Mouse (Mus musculus) spleen, adult 2 months (tissue): ENCODE results near the gene Cd81. TPM values are rescaled to one million over a fixed set of nuclear protein-coding genes. Genes with fewer than 3 reads are reported as not detected.

ENCODE experiments used
- DNase-seq, 2 experiments: peaks; one replicate each; pipeline versions ENCODE4 v3.0.0 to v3.0.0-alpha.2; 2012 to 2021; ENCODE audit warnings: low spot score in 2 of 2, low read depth in 1 of 2
- H3K27ac ChIP-seq: fragments of 200-500 bp; 2 replicates; pipeline ENCODE4 v1.5.1; 2012; ENCODE audit warnings: low read length, inconsistent platforms; ENCODE audit not compliant: insufficient read depth
- H3K27me3 ChIP-seq: fragments of 200-500 bp; 2 replicates; pipeline ENCODE4 v1.6.1; 2012; ENCODE audit warnings: mild to moderate bottlenecking, moderate library complexity, low read length, inconsistent platforms; ENCODE audit not compliant: control insufficient read depth, insufficient read depth
- H3K36me3 ChIP-seq: fragments of 200-500 bp; 2 replicates; pipeline ENCODE4 v1.6.1; 2012; ENCODE audit warnings: mild to moderate bottlenecking, low read length, inconsistent platforms; ENCODE audit not compliant: control insufficient read depth, insufficient read depth
- H3K4me1 ChIP-seq: fragments of 200-500 bp; 2 replicates; pipeline ENCODE4 v1.6.1; 2011; ENCODE audit warnings: inconsistent platforms; ENCODE audit not compliant: control insufficient read depth, insufficient read depth, insufficient read length
- H3K4me3 ChIP-seq: fragments of 200-500 bp; 2 replicates; pipeline ENCODE4 v1.5.1; 2011; ENCODE audit warnings: mild to moderate bottlenecking, inconsistent platforms; ENCODE audit not compliant: insufficient read depth, insufficient read length; ENCODE audit errors: extremely low read depth
- CTCF ChIP-seq: fragments of 200-500 bp; IDR thresholded peaks from 2 replicates; pipeline ENCODE4 v1.5.1; 2011; ENCODE audit warnings: mild to moderate bottlenecking, inconsistent platforms; ENCODE audit not compliant: insufficient read depth, insufficient read length, insufficient replicate concordance; ENCODE audit errors: extremely low read depth
- POLR2A ChIP-seq: fragments of 200-500 bp; IDR thresholded peaks from 2 replicates; pipeline ENCODE4 v1.6.1; 2011; ENCODE audit warnings: low read depth, low read length, inconsistent platforms
- WGBS: fragments of 180-500 bp; shearing (Covaris S2); methylation state at CpG from one replicate; pipeline ENCODE4 v1.1.7; 2018; 5-methylcytosine and 5-hydroxymethylcytosine counted together
- polyA plus RNA-seq: library from polyadenylated mRNA; depleted of rRNA; stranded (reverse); fragments of >200 nt; gene quantifications from 2 replicates; pipeline ENCODE4 v1.2.3, GENCODE M21; 2012

The Cd81 gene
- polyA plus RNA-seq, 1 experiment: 352 TPM

DNA sequence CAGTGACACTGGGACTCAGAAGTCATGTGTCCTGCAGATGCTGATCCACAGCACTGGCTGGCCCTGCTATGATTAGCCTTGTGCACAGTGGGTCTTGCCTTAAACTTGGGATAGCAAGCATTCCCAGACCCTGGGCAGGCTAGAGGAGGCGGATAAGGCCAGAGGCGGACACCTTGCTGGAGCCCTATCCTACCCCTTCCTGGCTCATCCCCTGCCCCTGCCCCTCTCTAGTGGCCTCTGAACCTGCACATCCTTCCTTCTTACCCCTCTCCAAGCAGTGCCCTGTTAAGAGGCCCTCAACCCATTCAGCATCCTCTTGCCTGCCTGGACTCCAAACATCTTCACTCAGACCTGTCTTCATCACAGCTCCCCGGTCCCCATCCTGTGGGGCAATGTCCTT is 12.0 kb upstream of the Cd81 start:
- Histone ChIP-seq H3K27ac (no peak overlapping the region), H3K4me1 (peaks cover 35% of the 10 kb centered on the region; the same call in 1 of the 2 replicates), H3K27me3 (no peaks in the 10 kb centered on the region), H3K36me3 (no peaks in the 10 kb centered on the region), H3K4me3 (no peak overlapping the region)
- DNase-seq: no peak
- TF ChIP-seq POLR2A (no peak), CTCF (no peak)
- WGBS: 94% methylated on average over 3 of the region's 3 CpGs

DNA sequence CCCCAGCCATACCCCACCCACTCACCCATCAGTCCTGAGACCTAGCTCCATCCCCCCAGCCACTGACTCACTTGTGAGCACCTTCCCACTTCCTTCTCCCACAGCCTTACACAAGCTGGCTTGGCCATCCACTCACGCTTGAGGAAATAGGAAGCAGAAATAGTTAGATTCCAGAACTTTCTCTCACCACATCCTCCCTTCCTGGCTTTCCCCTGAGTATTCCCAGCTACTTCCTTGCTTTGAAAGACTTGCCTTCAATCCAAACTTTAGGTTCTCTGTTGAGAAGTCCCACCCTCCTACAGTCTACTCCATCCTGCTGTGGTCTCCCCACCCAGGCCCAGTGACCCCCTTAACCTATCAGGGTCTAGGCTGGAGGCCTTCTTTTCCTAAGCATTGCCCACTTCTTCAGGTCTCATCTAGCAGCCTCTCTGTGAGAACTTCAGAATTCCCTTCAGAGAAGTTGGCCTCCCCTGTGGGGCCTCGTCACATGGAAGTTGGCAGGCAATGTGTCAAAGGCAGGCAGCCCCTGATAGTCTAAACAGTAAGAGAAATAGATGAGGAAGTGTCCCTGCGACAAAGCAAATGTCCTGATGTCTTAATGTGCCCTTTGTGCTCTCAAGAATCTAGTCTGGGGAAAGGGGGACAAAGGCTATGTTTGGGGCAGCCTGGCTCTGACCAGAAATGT is 11.3 kb upstream of the Cd81 start:
- TF ChIP-seq CTCF (no peak), POLR2A (no peak)
- no peaks in the 10 kb centered on the region for H3K27me3 ChIP-seq
- H3K4me1 ChIP-seq: peaks cover 38% of the 10 kb centered on the region; the same call in 1 of the 2 replicates
- H3K27ac ChIP-seq: no peak overlapping the region
- no peak for DNase-seq
- no peaks in the 10 kb centered on the region for H3K36me3 ChIP-seq
- 71% methylated on average over 3 of the region's 3 CpGs for WGBS
- H3K4me3 ChIP-seq: no peak overlapping the region

DNA sequence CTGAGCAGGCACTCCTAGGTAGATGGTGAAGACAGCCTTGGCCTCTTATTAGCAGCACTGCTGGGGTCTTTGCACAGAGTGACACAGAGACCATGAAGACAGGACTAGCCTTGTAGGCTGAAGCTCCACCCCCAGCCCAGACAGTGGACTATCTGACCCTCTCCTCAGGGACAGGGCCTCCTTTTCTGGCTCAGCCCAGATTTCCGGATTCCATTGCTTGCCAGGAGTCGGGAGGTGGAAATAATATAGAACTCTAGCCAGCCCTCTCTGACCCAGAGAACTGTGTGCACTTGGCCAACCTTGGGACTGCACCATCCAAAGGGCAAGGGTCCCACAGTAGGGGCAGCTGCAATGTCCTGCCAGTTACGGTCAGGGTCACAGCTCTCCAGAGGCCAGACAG is 10.4 kb upstream of the Cd81 start:
- 84% methylated on average over 3 of the region's 3 CpGs for WGBS
- Histone ChIP-seq H3K4me1 (peaks cover 37% of the 10 kb centered on the region; the same call in 1 of the 2 replicates), H3K4me3 (no peak overlapping the region), H3K36me3 (no peaks in the 10 kb centered on the region), H3K27ac (0 out of 2 replicates have a peak overlapping the region, but pooled peaks have one; percentile 30), H3K27me3 (no peaks in the 10 kb centered on the region)
- DNase-seq: no peak
- TF ChIP-seq CTCF (no peak), POLR2A (no peak)

GRCm38 (mm10) chr7:143042897-143043300 is 9.6 kb upstream of the Cd81 start:
- H3K4me1 ChIP-seq: peaks cover 31% of the 10 kb centered on the region; the same call in 1 of the 2 replicates
- no peaks in the 10 kb centered on the region for H3K27me3 ChIP-seq
- no peaks in the 10 kb centered on the region for H3K36me3 ChIP-seq
- WGBS: 33% methylated on average over 3 of the region's 3 CpGs
- DNase-seq: no peak
- H3K27ac ChIP-seq: peak overlapping the region; percentile 30; the same call in 1 of the 2 replicates
- no peak overlapping the region for H3K4me3 ChIP-seq
- TF ChIP-seq POLR2A (no peak), CTCF (no peak)

DNA sequence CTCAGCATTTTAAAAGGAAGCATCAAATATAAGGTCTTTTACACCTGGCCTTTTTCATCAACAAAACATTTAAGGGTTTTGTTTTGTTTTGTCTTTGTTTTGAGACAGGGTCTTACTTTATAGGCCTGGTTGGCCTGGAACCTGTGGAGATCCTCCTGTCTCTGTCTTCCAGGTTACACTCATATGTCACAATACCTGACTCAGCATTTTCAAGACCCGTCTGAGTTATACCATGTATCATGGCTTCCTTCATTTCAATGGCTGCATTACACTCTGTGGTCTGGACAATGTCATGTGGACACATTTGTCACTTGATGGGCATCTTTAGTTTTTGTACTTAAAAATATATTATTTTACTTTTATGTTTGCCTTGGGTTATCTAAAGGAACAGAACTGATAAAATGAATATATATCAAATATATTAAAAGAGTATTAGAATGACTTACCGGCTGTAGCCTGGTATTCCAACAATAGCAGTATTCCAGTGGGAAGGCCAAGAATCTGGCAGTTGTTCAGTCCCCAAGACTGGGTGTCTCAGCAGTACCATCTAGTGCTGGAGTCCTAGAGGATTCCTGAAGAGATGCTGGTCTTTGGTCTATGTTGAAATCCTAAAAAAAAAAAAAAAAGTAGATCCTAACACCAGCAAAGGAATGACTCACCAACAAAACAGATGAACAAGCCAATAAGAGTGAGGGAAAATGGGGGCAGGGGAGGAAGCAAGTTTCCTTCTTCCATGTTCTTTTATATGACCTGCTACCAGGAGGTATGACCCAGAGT is 8.3 kb upstream of the Cd81 start:
- Histone ChIP-seq H3K27me3 (no peaks in the 10 kb centered on the region), H3K36me3 (no peaks in the 10 kb centered on the region), H3K27ac (no peak overlapping the region), H3K4me3 (no peak overlapping the region), H3K4me1 (peaks cover 24% of the 10 kb centered on the region; the same call in 1 of the 2 replicates)
- DNase-seq: no peak
- WGBS: 82% methylated on average over 2 of the region's 2 CpGs
- TF ChIP-seq POLR2A (no peak), CTCF (no peak)

DNA sequence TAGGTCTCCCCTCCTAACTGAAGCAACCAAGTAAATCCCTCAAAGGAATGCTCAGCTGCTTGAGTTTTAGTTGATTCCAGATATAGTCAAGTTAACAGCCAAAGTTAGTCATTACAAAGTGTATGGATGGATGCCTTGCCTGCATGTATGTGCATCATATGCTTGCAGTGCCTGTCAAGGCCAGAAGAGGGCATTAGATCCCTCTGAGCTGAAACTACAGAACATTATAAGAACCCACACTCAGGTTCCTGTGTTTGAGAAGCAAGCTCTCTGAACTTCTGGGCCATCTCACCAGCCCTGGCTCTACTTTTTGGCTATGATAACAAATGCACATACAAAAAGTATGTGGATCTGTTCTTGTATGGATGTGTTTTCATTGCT is 7.7 kb upstream of the Cd81 start:
- peaks cover 24% of the 10 kb centered on the region; the same call in 1 of the 2 replicates for H3K4me1 ChIP-seq
- no peak overlapping the region for H3K27ac ChIP-seq
- no peaks in the 10 kb centered on the region for H3K27me3 ChIP-seq
- no peak overlapping the region for H3K4me3 ChIP-seq
- no peaks in the 10 kb centered on the region for H3K36me3 ChIP-seq
- TF ChIP-seq CTCF (no peak), POLR2A (no peak)
- no peak for DNase-seq
